Mouse (Mus musculus): ENCODE measurements around the gene AC140267.1. TPM values are rescaled to one million over a fixed set of nuclear protein-coding genes. Genes with fewer than 3 reads are reported as not detected.

AC140267.1 gene
- polyA plus RNA-seq (2014; fragmentation: Illumina TruSeq; extraction: RNeasy Lipid Tissue Mini Kit (QIAGEN cat#74804); ENCODE audit: low replicate concordance), result not detected

DNA sequence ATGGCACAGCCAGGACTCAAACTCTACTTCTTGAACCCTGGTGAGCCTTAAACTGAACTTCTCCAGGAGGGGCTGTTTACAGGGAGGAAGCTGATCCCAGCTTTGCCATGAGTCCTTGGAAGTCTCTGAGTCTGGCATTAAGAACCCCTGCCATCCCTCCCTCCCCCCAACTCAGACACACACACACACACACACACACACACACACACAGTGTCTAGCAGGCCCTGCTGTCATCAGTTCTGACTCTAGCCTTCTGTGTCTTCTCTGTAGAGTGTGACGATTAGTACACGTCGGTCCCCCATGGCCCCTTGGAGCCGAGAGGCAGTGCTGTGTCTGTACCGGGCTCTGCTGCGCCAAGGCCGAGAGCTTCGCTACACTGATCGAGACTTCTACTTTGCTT, at the start of gene AC140267.1:
Gene AC140267.1 (plus strand): TSS at position 301 of the 400 bp plus-strand sequence.

DNA sequence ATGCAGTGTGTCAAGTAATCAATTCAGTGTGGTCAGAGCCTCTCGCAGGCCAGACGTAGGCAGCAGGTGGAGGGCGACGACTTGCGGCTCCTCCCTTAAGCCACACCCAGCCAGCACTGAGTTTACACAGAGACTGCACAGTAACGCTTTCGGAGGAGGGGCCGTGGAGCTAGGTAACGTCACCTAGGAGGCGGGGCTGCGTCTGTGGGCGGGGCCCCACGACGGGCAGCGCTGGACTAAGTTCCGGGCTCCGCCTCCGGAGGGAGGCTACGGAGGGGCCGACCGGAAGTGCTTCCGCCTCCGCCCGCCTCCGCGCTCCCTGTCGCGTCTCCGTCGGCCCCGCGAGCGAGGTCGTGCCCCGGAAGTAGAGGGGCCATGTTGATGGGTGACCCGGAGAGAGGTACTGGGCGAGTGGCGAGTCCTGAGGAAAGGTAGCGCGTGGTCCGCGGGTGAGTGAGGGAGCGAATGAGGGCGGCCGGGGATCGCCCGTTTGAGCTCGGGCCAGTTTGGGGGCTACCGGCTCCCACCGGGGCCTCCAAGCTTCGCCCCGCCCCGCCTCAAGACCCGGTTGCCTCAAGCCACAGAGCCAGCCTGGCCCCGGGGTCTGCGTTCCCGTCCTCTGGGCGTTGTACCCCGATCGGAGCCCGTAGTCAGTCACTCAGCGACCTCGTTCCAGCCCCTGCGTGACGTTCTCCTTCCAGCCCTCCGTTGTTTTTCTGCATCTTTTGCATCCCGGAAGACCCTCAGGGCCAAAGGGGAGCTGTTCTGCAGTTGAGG, 1.7 kb upstream of the AC140267.1 start, which contains the start of gene Mief1:
Gene Mief1 (plus strand): TSS at position 286 of the 777 bp plus-strand sequence.

DNA sequence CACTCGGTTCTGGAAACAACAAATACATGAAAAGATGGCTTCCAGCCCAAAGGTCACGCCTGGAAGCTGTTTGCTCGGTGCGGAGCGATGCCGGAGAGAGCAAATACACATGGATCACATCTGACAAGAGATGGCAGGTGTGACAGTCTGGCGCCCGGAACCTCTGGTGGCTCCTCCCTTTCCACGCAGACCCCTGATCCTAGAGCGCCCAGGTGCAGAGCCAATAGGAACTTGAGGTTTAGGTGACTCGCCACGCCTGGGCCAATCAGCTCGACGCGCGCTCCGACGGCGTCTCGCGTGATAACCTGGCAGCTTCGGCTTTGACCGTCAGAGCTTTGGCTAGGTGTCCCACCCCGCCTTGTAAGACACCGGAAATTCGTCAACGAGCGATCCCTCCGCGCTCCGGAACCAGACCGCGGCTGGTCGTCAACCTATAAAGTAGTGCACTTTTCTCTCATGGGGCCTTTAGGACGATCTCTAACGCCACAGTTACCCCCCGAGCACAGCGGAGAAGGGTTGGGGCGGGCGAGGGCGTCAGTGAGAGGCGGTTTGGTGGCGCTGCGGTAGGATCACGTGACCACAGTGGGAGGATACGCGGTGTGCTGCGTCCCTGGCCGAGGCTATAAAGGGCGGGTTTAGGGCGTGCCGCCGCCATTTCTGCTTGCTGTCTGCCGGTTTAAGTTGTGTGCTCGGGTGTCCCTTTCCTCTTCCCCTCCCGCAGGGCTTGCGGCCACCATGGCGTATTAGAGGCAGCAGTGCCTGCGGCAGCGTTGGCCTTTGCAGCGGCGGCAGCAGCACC, 19.4 kb downstream of the AC140267.1 start, which contains the start of gene Atf4:
Gene Atf4 (plus strand): TSS at position 338 of the 799 bp plus-strand sequence.

DNA sequence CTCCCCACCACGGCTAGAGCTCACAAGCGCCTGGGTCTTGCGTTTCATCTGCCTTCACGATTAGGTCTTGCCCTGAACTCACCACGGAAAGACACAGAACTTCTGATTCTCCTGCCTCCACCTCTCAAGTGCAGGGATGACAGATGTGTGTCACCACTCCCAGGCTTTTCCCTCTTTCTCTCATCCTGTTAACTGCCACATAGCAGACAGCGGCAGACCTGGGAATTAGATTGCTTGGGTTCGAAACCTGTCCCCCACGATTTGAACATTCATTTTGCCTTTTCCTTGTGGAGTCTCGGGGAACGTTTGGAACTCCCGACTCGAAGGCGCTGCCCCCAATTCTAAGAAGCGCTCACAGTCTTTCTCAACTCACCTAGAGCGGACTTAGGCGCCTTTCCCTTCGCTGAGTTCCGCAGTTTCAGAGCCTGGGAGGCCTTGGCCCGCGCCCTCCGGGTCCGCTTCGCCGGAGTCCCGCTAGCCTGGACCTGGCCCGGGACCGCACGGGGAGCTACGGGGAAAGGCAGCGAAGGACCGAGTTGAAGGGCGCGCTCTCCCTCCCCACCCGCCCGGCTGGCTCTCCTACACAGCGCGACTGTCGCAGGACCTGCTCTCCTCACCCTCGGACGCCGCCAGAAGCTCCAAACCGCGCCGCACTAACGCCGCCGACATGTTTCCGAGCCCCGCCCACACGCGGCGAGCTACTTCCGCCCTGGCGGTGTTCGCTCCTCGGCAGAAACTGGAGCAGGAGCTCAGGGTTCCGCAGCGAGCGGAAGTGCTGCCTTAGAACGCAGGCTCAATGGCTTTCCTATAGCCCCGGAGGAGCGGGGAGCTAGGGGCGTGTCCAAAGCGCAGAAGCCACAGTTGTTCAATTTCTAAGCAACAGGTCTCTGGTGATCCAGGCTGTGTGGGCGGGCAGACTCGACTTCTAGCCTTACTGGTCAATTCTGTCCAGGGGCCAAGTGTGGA, 28.3 kb downstream of the AC140267.1 start, which contains the start of gene Rps19bp1:
Gene Rps19bp1 (minus strand): TSS at position 706 of the 966 bp plus-strand sequence.

Other genes starting within 250 kb of the AC140267.1 start
- gene Pdgfb, start 220.9 kb upstream of the AC140267.1 start, polyA plus RNA-seq (2014; fragmentation: Illumina TruSeq; extraction: RNeasy Lipid Tissue Mini Kit (QIAGEN cat#74804); ENCODE audit: low replicate concordance), result 0.22 TPM
- 0.19 TPM for gene Syngr1, start 144.5 kb upstream of the AC140267.1 start, polyA plus RNA-seq (2014; fragmentation: Illumina TruSeq; extraction: RNeasy Lipid Tissue Mini Kit (QIAGEN cat#74804); ENCODE audit: low replicate concordance)
- gene Rpl3, start 144.0 kb upstream of the AC140267.1 start, polyA plus RNA-seq (2014; fragmentation: Illumina TruSeq; extraction: RNeasy Lipid Tissue Mini Kit (QIAGEN cat#74804); ENCODE audit: low replicate concordance), result 80.9 TPM
- 0.52 TPM for gene Tab1, start 102.7 kb upstream of the AC140267.1 start, polyA plus RNA-seq (2014; fragmentation: Illumina TruSeq; extraction: RNeasy Lipid Tissue Mini Kit (QIAGEN cat#74804); ENCODE audit: low replicate concordance)
- 28.1 TPM for gene Mgat3, start 62.1 kb upstream of the AC140267.1 start, polyA plus RNA-seq (2014; fragmentation: Illumina TruSeq; extraction: RNeasy Lipid Tissue Mini Kit (QIAGEN cat#74804); ENCODE audit: low replicate concordance)
- 26.3 TPM for gene Mief1, start 1.8 kb upstream of the AC140267.1 start, polyA plus RNA-seq (2014; fragmentation: Illumina TruSeq; extraction: RNeasy Lipid Tissue Mini Kit (QIAGEN cat#74804); ENCODE audit: low replicate concordance)
- gene Atf4, start 19.3 kb downstream of the AC140267.1 start, polyA plus RNA-seq (2014; fragmentation: Illumina TruSeq; extraction: RNeasy Lipid Tissue Mini Kit (QIAGEN cat#74804); ENCODE audit: low replicate concordance), result 62.4 TPM
- not detected for gene Rps19bp1, start 28.5 kb downstream of the AC140267.1 start, polyA plus RNA-seq (2014; fragmentation: Illumina TruSeq; extraction: RNeasy Lipid Tissue Mini Kit (QIAGEN cat#74804); ENCODE audit: low replicate concordance)
- not detected for gene Cacna1i, start 51.4 kb downstream of the AC140267.1 start, polyA plus RNA-seq (2014; fragmentation: Illumina TruSeq; extraction: RNeasy Lipid Tissue Mini Kit (QIAGEN cat#74804); ENCODE audit: low replicate concordance)